Mouse (Mus musculus): ENCODE data around the gene Tldc2. TPM values are rescaled to one million over a fixed set of nuclear protein-coding genes. Genes with fewer than 3 reads are reported as not detected.

The Tldc2 gene
- polyA plus RNA-seq, 1 experiment = not detected

DNA sequence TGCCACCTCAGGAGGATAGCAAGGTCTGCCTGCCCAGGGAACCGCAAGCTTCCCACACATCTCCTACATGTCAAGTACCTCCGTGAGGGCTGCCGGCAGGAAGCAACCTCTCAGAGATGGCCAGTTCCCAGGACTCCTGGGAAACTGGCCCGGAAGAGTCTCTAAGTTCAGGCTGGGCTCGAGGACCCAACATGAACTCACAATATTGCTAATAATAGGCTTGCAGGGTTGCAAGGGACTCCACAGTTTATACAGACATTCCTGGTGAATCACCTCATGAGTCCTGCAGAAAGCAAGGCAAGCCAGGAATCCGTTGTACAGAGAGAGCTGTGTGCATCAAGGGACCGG lies 21.0 kb upstream of the Tldc2 start:
- H3K4me1 ChIP-seq (replicated peaks; ENCODE audit: control insufficient read depth, insufficient read depth, low read length) = peaks cover 7% of the 10 kb centered on the region; the same call in 1 of the 2 replicates
- no peak overlapping the region for H3K27ac ChIP-seq (ENCODE audit: control insufficient read depth, insufficient read depth, low read length)
- 98% methylated on average over 7 of the region's 7 CpGs for WGBS
- TF ChIP-seq POLR2A (IDR thresholded peaks at IDR 0.05; ENCODE audit: control insufficient read depth, extremely low read depth, insufficient read depth, low read length, poor library complexity) (no peak), CTCF (IDR thresholded peaks at IDR 0.05; ENCODE audit: borderline replicate concordance, control insufficient read depth, extremely low read depth, insufficient read depth, low read length, poor library complexity) (no peak)
- H3K4me3 ChIP-seq (ENCODE audit: control insufficient read depth, insufficient read depth, low read length) = no peak overlapping the region
- DNase-seq = no peak
- no peaks in the 10 kb centered on the region for H3K27me3 ChIP-seq (ENCODE audit: control insufficient read depth, insufficient read depth, low read length)
- no peaks in the 10 kb centered on the region for H3K36me3 ChIP-seq (ENCODE audit: control insufficient read depth, insufficient read depth, low read length)

DNA sequence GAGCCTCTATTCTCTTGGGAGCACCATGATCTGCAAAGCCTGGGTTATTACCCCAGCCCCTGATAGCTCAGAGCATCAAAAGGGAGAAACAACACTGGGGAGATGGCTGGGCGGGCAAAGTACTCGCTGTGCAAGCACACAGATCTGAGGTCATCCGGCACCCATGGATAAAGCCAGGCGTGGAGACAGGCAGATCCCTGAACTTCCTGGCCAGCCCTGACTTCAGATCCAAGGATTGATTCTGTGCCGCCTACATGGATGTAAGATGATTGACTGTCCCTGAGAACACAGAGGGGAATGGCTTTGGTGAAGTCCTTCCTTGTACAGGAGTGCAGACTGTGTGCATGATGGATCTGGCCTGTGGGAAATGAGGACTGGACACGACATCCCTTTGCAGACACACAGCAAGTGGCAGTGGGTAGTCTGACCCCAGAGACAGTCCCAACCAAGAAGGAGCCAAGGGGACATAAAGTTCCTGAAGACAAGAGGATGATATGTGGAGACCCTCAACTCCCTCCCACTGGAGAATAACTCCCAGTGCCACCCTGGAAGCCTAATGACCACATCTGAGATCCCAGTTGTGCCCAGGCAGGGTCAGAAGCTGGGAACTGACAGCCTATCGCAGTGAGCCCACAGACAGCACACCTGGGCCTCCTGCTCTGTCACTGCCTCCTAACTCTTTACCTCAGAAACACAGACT lies 20.0 kb upstream of the Tldc2 start:
- Histone ChIP-seq H3K27me3 (ENCODE audit: control insufficient read depth, insufficient read depth, low read length) (no peaks in the 10 kb centered on the region; the same call in 1 of the 2 replicates), H3K4me1 (replicated peaks; ENCODE audit: control insufficient read depth, insufficient read depth, low read length) (peaks cover 13% of the 10 kb centered on the region), H3K36me3 (ENCODE audit: control insufficient read depth, insufficient read depth, low read length) (no peaks in the 10 kb centered on the region), H3K4me3 (ENCODE audit: control insufficient read depth, insufficient read depth, low read length) (no peak overlapping the region), H3K27ac (ENCODE audit: control insufficient read depth, insufficient read depth, low read length) (no peak overlapping the region)
- 91% methylated on average over 7 of the region's 7 CpGs for WGBS
- no peak for DNase-seq
- TF ChIP-seq POLR2A (IDR thresholded peaks at IDR 0.05; ENCODE audit: control insufficient read depth, extremely low read depth, insufficient read depth, low read length, poor library complexity) (no peak), CTCF (IDR thresholded peaks at IDR 0.05; ENCODE audit: borderline replicate concordance, control insufficient read depth, extremely low read depth, insufficient read depth, low read length, poor library complexity) (no peak)

GRCm38 (mm10) chr2:157068701-157069354 lies 18.0 kb upstream of the Tldc2 start:
- 89% methylated on average over 14 of the region's 14 CpGs for WGBS
- H3K27ac ChIP-seq (ENCODE audit: control insufficient read depth, insufficient read depth, low read length) = no peak overlapping the region
- no peak overlapping the region for H3K4me3 ChIP-seq (ENCODE audit: control insufficient read depth, insufficient read depth, low read length)
- no peak for TF ChIP-seq POLR2A (IDR thresholded peaks at IDR 0.05; ENCODE audit: control insufficient read depth, extremely low read depth, insufficient read depth, low read length, poor library complexity)
- no peak for TF ChIP-seq CTCF (IDR thresholded peaks at IDR 0.05; ENCODE audit: borderline replicate concordance, control insufficient read depth, extremely low read depth, insufficient read depth, low read length, poor library complexity)
- H3K4me1 ChIP-seq (replicated peaks; ENCODE audit: control insufficient read depth, insufficient read depth, low read length) = peaks cover 9% of the 10 kb centered on the region
- H3K27me3 ChIP-seq (ENCODE audit: control insufficient read depth, insufficient read depth, low read length) = no peaks in the 10 kb centered on the region; the same call in 1 of the 2 replicates
- H3K36me3 ChIP-seq (ENCODE audit: control insufficient read depth, insufficient read depth, low read length) = no peaks in the 10 kb centered on the region
- no peak for DNase-seq

DNA sequence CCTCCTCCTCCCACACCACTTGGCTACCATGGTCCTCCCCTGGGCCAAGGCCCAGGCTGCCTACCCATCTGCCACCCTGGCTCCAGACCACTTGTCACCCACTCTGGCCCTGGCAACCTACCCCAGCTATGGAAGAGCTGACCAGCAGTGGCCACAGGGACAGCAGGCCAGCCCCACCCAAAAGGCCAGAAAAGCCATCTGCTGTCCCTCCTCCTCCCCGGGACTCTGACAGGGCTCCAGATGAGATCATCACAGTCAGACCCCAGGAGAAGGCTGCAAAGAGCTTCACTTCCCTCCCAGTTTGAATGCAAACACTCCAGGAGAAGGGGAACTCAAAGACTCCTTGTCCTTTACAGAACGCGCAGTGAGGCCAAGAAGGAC lies 17.5 kb upstream of the Tldc2 start:
- peaks cover 6% of the 10 kb centered on the region for H3K4me1 ChIP-seq (replicated peaks; ENCODE audit: control insufficient read depth, insufficient read depth, low read length)
- H3K27ac ChIP-seq (ENCODE audit: control insufficient read depth, insufficient read depth, low read length) = no peak overlapping the region
- no peak for DNase-seq
- no peaks in the 10 kb centered on the region for H3K36me3 ChIP-seq (ENCODE audit: control insufficient read depth, insufficient read depth, low read length)
- 48% methylated on average over 3 of the region's 3 CpGs for WGBS
- H3K27me3 ChIP-seq (ENCODE audit: control insufficient read depth, insufficient read depth, low read length) = no peaks in the 10 kb centered on the region; the same call in 1 of the 2 replicates
- H3K4me3 ChIP-seq (ENCODE audit: control insufficient read depth, insufficient read depth, low read length) = no peak overlapping the region
- TF ChIP-seq POLR2A (IDR thresholded peaks at IDR 0.05; ENCODE audit: control insufficient read depth, extremely low read depth, insufficient read depth, low read length, poor library complexity) = no peak

DNA sequence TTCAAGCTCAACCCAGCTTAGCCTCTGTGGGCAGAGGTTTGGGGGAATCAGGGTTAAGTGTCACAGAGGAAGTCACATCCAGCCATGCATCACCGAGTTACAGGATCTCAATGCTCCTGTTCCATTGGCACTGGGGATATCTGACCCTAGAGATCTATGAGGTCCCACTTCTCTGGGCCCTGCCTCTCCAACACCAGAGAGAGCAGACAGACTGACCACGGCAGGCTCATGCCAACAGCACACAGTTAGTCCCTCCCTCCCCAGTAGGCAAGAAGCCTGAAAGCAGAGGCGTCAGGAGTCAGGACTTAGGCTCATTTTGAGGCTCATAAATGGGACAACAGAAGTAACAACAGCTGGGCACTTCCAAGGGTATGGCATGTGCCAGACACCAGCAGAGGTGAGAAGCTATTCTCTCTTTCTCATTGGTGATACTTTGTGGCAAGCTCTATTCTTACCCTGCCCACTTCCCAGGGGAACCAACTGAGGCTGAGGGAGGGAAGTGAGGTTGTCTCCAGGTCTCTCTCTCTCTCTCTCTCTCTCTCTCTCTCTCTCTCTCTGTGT lies 17.0 kb upstream of the Tldc2 start:
- WGBS = 35% methylated on average over 3 of the region's 3 CpGs

GRCm38 (mm10) chr2:157070365-157070764 lies 16.5 kb upstream of the Tldc2 start:
- H3K4me1 ChIP-seq (replicated peaks; ENCODE audit: control insufficient read depth, insufficient read depth, low read length) = peaks cover 6% of the 10 kb centered on the region
- DNase-seq = no peak
- H3K27ac ChIP-seq (ENCODE audit: control insufficient read depth, insufficient read depth, low read length) = no peak overlapping the region
- H3K36me3 ChIP-seq (ENCODE audit: control insufficient read depth, insufficient read depth, low read length) = no peaks in the 10 kb centered on the region
- no peaks in the 10 kb centered on the region; the same call in 1 of the 2 replicates for H3K27me3 ChIP-seq (ENCODE audit: control insufficient read depth, insufficient read depth, low read length)
- 35% methylated on average over 9 of the region's 9 CpGs for WGBS
- no peak overlapping the region for H3K4me3 ChIP-seq (ENCODE audit: control insufficient read depth, insufficient read depth, low read length)
- TF ChIP-seq CTCF (IDR thresholded peaks at IDR 0.05; ENCODE audit: borderline replicate concordance, control insufficient read depth, extremely low read depth, insufficient read depth, low read length, poor library complexity) (no peak), POLR2A (IDR thresholded peaks at IDR 0.05; ENCODE audit: control insufficient read depth, extremely low read depth, insufficient read depth, low read length, poor library complexity) (no peak)

More for the DNA sequence above, 17.0 kb upstream of the Tldc2 start:
- DNase-seq = no peak
- Histone ChIP-seq H3K4me3 (ENCODE audit: control insufficient read depth, insufficient read depth, low read length) (no peak overlapping the region), H3K36me3 (ENCODE audit: control insufficient read depth, insufficient read depth, low read length) (no peaks in the 10 kb centered on the region), H3K4me1 (replicated peaks; ENCODE audit: control insufficient read depth, insufficient read depth, low read length) (peaks cover 6% of the 10 kb centered on the region), H3K27ac (ENCODE audit: control insufficient read depth, insufficient read depth, low read length) (no peak overlapping the region), H3K27me3 (ENCODE audit: control insufficient read depth, insufficient read depth, low read length) (no peaks in the 10 kb centered on the region; the same call in 1 of the 2 replicates)
- TF ChIP-seq CTCF (IDR thresholded peaks at IDR 0.05; ENCODE audit: borderline replicate concordance, control insufficient read depth, extremely low read depth, insufficient read depth, low read length, poor library complexity) = no peak
- no peak for TF ChIP-seq POLR2A (IDR thresholded peaks at IDR 0.05; ENCODE audit: control insufficient read depth, extremely low read depth, insufficient read depth, low read length, poor library complexity)
